Mouse (Mus musculus) spleen, adult 2 months (tissue): ENCODE measurements around the gene Sar1b.

Source experiments
- CTCF ChIP-seq: fragments of 200-500 bp; IDR thresholded peaks from 2 replicates; pipeline ENCODE4 v1.5.1; 2011; ENCODE audit warnings: mild to moderate bottlenecking, inconsistent platforms; ENCODE audit not compliant: insufficient read depth, insufficient read length, insufficient replicate concordance; ENCODE audit errors: extremely low read depth
- POLR2A ChIP-seq: fragments of 200-500 bp; IDR thresholded peaks from 2 replicates; pipeline ENCODE4 v1.6.1; 2011; ENCODE audit warnings: low read depth, low read length, inconsistent platforms

GRCm38 (mm10) chr11:51811230-51811629 lies 47.7 kb downstream of the Sar1b start:
- TF ChIP-seq CTCF (no peak), POLR2A (no peak)
